Mouse (Mus musculus) mouse trophoblast stem cell (cell line): ENCODE data around the gene St14.

Source experiments
- in situ Hi-C, 2 experiments: fragments of 300-500 bp; cut with MseI, MboI; formaldehyde crosslinking; loops; 2 replicates in 1 of 2; 3 replicates in 1 of 2; pipeline ENCODE4 v1.15.1; 2025

The St14 gene

DNA sequence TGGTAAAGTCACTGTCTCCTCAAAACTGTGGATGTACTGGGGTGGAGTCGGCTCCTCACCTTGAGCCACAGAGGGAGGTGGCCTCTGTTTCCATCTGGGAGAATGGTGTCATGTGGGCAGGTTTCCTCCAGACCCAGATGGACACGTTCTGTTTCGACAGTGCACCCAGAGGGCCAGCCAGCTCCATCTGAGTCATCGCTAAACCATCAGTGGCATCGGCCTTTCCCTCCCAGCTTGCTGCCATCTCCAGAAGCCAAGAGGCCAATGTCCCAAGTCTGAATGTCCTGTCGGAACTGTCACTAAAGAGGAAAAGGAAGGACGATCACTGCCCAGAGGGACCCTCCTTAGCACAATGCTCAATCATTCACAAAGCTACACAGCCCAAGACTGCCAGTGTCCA is 5.6 kb downstream of the St14 start:
- in situ Hi-C loops = no loop called here

DNA sequence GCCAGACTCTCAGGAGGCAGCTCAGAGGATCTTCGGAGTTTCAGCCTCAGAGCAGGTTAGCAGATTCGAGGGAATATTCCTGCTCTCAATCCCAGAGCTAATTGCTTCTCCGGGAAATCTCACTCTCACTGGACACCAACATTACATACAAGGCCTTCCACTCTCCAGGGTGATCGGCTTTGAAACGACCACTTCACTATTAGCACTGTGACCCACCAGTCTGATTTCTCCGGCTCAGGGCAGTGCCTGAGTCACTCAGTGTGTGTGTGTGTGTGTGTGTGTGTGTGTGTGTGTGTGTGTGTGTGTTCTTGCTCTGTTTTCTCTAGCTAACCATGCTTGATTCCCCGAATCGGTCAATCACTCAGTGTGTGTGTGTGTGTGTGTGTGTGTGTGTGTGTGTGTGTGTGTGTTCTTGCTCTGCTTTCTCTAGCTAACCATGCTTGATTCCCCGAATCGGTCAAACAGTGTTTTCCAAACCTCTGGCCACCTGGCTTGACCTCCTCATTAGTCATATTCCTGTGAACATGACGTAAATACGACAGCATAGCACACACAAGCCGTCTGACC is 9.1 kb downstream of the St14 start:
- in situ Hi-C loops = no loop called here

DNA sequence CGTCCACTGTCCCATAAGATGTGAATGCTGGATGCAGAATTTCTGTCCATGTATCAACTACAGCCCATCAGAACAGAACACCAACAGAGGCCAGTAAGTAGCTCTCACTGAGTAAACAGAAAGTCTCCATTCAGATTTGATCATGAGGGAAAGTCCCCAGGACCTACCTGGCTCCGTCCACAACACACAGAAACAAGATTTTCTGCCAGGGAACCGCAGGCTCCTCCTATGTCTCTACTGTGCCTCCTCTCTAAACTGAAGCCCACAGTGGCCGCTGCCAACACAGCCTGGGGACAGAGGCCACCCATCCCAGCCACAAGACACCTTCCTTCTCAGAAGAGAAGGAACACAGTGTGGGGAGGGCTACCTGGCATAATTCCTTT is 11.1 kb downstream of the St14 start:
- in situ Hi-C loops = no loop called here

DNA sequence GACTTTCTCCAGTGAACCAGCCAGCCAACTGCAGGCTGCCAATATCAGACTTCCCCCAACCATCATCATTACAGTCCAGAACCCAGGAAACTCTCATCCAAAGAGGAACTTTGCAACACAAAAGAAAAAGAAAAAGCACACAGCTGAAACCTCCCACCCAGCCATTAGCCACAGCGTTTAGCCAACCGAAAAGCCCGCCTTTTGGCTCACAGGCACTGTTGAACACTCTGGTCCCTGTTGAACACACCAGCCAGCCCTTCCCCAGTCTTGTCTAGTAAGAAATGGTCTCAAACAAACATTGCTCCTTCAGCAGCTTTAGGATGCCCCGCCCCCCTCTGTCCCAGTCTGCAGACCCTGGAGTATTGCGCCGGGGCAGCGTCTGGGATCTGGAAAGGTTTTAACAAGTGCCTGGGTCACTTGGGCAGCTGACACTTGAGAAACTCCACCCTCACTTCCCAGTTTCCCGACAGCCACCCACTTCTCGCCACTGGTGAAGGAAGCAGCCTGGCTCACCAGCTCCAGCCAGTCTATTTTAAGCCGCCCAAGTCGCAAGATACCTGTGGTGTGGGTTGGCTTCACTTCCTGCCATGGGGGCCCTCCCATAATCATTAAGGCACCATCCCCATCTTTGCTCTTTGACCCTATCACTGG is 11.6 kb downstream of the St14 start:
- in situ Hi-C loops = no loop called here

DNA sequence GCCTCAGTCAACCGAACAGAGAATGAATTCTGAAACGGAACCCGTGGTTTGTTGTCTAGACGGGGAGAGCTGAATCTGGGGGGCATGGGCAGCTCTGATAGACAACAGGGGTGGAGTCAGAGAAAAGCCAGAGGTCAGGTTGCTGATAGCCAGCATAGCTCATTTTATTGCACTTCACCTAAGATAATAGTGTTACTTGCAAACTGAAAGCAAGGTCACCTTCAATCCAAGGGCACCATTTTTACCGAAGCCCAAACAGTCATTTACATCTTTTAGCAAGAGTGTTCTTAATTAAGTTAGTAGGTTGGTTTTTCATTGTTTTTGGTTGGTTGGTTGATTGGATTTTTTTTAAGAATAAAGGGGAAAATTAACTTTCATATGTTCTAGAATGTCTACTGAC is 12.2 kb downstream of the St14 start:
- in situ Hi-C loops = no loop called here

DNA sequence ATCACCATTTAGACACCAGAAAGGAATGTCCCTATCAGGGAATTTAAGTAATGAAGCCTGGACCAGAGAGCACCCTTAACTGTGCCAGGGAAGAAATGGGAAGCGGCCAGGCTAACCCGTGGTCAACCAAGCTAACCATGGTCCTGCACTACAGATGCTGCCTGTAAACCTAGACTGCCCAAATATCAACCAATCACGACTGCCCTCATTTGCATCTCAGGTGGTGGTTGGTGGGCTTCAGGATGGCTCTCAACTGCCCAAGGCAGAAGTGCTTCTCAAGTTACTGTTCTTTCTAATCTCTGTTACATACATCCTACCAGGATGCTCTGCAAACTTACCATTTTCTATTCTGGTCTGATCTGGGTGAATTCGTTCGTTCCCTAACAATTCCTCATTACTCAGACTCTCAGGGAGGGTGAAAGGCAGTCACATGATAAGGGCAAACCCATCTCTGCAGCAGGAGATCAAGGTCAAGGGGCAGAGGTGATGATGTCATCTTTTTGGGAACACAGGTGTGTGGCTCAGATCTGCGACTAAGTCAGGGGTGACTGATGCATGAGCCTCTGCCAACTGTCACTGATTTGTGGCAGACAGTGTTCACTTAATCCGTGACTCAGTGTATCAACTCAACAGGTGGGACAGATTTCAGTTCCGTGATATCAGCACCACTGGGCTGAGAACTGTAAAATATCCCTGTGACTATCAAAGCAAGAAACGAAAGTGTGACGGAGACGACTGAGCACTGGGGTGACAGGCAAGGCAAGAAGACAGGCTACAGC is 12.9 kb downstream of the St14 start:
- in situ Hi-C loops = no loop called here

DNA sequence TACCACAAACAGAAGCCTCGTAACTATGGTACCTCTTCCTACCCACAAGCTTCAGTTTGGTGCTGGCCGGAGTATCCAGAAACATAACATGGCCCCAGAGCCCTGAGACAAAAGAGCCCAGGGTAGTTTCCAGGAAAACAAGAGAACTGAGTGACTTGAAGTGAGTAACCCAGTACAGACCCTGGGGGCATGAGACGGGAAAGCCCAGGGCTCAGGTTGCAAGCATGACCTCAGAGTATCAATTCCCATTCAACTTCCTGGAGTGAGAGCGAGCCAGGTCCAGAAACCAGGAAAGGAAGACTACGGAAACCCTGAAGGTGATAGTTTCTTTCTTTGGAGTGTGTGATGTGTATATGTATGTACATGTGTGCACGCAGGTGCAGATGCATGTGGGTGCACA is 14.2 kb downstream of the St14 start:
- in situ Hi-C loops = no loop called here

DNA sequence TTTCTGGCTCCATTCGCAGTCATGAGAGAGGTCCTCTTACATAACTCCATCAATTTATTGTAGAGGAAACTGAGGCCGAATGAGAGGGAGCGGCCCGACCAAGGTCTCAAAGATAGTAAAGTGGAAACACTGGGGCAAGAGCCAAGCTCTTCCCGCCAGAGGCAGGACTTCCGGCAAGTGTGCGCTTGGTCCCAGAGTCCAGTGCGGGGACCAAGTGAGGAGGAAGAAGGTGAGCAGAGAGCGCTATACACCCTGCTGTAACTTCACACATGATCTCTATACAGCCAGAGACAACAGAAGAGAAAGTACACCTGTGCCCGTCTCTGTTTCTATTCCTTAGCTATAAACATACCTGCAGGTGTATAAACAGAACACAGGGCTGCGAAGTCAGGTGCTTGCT is 14.6 kb downstream of the St14 start:
- in situ Hi-C loops = no loop called here

DNA sequence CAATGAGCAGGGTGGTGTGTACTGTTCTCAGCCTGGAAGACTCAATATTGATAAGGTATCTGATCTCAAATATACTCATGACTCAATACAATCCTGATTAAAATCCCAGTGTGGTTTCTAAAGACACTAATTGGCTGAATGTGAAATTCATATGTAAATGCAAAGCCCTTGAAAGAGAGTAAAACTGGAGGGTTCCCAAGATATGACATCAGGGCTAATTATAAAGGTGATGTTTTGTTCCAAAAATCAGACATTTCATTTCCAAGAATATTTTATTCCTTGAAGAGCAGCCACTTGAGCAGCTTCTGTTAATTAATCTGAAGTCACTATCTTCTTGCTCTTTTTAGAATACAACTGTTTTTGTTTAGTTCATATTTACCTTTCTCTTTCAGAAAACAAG is 16.1 kb downstream of the St14 start:
- in situ Hi-C loops = no loop called here

DNA sequence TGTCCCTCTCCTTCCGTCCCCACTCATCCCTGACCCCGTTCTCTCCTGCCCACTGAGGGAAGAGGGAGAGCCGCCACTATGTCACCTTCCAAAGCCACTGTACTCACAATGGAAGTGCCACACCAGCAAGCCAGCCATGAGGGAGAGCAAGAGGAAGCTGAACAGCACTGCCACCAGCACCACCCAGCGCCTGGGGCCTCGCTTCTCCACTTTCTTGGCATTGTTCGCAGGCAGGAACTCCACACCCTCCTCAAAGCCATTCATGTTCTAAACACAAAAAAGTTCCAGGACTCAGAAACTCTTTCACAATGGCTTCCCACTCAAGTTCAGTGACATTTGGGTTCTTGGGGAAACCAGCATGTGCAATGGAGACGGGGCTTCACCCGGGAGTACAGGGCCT is 23.2 kb downstream of the St14 start:
- in situ Hi-C loops = no loop called here

DNA sequence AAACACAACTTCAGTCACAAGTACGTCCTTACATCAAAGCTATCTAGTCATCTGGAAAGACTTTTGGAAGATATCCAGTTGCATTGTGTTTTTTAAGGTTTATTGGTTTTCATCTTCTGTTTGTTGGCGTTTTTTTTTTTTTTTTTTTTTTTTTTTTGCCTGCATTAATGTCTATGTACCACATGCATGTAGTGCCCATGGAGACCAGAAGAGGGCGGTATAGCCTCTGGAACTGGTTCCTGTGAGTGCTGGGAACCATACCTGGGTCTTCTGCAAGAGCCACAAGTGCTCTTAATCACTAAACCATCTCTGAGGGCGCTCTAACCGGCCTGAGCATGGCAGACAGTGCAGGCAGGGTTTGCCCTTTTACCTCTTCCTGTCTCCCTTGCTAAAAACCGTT is 33.5 kb downstream of the St14 start:
- in situ Hi-C loops = no loop called here

DNA sequence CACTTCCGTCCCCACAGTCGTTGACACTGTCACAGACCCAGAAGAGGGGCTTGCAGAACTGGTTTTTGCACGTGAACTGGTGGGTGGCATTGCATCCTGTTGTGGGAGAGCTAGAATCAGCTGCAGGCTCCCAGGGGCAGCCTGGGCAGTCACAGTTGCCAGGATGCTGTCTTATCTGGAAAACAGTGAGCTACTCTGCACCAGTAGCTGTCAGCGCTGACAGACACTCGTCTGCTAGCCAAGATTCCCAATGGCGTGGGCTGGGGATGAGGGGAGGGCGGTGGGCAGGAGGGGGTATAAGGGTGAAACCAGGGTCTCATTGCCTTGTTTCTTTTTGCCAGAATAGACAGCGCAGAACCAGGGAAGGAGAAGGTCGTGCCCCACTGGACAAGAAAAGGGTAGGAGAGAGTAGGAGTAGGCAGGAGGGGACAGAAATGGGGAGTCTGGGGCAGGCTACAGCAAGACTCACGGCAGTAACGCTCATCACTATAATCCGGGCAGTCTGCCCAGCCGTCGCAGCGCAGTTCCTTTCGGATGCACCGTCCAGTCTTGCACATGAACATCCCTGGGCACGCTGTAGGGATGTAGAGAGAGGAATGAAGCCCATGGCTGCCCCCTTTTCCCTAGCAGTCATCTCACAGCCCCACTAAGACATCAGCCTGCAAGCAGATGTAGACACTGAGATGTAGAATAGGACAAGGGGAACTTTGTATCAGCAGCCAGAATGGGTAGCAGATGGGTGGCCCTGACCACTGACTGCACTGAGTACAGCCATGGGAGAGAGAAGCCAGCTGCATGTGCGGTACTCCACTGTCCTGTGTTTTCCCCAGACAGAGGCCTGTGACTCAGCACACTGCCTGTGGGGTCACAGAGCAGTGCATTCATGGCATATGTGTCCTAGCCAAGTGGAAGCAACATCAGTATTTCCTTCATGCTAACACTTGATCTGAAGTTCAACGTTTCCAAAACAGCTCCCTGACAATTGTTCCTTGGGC is 34.3 kb downstream of the St14 start:
- in situ Hi-C loops = no loop called here

DNA sequence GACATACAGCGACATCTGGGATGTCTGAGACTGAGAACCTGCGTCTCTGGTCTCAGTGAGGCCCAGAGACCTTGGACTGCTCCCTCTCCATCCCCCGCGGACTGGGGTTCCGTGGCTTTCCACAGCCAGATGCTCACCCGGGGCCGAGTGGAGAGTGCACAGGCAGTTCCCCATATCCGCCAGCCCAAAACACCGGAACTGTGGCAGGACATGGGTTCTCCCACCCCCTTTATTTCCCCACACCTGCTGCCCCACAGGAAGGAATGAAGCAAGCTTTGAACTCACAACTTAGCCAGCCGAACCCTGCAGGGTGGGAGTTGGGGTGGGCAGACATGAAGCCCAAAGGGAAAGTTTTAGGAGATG is 38.8 kb downstream of the St14 start:
- in situ Hi-C loops = no loop called here

DNA sequence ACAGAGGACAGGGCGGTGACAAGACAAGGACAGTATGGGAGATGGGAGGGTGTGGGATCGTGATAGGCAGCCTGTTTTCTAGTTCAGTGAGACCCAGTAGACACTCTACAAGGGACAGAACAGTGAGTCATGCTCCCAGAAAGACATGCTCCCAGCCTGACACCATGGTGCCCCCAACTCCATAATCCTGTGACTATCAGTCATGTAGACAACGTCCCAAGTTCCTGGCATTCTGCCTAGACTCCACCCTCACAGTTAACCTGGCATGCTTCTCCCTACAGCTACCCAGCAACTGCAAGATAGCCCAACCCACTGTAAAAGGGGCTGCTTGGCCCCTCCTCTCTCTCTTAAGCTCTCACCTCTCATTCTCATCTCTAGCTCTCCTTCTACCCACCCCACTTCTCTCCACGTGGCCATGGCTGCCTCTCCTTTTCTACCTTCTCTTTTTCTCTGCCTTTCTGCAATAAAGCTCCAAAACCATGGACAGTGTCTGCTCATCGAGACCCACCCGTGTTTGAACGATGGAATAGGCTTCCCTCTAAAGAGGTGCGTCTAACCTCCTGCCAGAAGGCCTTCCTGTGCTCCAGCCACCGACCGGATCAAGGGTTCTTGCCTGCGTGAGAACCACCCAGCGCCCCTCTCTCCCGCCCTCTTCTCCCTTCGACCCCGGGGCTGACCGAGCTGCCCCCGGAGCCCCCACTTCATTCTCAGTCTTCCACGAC is 39.4 kb downstream of the St14 start:
- in situ Hi-C loops = no loop called here

DNA sequence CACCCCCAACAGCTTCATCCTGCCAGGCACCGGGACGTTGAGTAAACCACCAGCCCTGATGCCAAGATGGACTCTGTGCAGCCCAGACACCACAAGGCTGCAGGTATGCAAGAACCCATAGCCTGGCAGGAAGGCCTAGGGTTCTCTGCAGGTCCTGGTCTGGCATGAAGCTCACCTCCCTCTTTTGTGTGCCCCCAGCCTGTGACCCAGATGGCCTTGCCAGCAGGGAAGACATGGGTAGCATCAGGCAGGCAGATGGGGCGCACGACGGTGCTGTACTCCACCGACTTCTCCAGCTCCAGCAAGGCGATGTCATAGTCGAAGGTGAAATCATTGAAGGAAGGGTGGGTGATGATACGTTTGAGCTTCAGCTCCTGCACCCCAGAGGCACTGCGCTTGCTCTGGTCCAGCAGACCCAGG is 40.5 kb downstream of the St14 start:
- in situ Hi-C loops = no loop called here

DNA sequence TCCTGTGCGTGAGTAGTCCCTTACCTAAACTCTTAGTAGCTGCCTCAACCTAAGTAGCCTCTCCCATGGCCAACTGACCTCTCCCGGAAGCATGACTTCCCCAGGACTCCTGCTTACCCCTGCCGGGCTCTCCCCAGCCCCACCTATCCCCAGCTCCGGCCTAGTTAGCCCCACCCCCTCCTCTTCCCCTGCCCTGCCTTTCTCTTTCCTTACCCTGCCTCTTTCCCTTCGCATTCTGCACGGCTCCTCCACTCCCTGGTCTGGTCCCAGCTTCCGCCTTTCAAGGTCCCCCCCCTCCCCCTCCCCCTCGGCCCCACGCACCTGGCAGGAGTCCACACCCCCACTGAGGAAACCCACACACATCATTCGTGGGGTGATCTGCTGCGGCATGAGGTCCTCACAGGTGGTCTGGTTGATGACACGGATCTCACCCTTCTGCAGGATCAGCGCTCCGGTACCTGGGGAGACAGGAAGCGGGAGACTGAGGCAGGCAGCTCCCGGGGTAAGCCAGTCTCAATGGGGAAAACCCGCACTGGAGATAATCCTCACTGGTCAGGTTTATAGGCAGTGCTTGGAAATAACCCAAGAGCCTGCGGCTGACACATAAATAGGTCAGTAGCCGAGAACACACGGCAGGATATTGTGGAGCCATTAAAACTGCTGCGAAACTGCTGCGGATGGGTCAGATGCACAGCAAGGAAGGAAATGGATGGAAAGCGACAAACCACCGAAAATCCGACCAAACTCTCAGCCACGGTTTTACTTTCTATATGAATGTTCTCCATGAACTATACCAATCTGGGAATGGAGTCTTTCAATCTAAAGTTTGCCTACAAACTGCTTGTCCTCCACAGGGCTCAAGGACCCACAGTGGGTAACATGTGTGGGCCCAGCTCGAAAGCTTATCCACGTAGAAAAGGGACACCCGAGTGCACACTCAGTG is 41.3 kb downstream of the St14 start:
- in situ Hi-C loops = no loop called here

DNA sequence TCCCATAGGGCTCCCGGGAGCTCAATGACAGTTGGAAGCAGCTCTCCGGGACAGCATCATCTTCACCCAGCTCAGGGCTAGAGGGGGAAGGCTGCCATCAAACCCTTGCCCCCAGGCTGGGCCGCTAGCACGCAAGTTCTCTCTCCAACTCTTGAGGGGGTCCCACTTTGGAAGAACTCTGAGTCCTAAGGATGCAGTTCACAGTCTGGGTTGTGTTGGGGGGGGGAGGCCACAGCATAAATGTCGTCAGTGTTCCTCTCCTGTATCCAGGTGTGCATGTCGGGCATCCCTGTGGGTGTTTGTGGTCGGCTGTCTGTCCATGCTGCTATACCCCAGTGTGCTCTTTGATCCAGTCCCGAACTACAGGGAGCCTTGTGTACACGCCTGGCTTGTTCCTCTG is 42.1 kb downstream of the St14 start:
- in situ Hi-C loops = loop anchor here (5.0 to 10.0 kb wide), 2 partner anchors 147 to 615 kb away; partner anchors contain the start of gene Adamts8 (in 1 of the 2)

DNA sequence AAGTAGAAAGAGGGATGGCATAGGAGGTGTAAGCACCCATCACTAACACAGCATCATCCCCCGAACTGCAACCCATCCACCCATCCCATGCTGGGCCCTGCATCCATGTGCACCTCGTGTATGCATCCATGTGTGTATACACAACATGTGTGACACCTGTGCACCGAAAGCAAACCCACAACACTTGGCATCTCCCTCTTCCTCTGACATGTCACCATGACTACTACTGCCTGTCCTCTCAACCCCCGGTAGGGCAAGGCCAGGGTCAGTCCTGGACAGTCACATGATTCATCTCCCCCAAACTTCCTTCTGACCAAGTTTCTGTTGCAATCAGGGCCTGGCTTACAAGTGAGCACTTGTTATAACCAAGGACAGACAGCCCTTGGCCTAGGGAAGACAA is 42.8 kb downstream of the St14 start:
- in situ Hi-C loops = loop anchor here (5.0 to 10.0 kb wide), 2 partner anchors 147 to 614 kb away; partner anchors contain the start of gene Adamts8 (in 1 of the 2)

DNA sequence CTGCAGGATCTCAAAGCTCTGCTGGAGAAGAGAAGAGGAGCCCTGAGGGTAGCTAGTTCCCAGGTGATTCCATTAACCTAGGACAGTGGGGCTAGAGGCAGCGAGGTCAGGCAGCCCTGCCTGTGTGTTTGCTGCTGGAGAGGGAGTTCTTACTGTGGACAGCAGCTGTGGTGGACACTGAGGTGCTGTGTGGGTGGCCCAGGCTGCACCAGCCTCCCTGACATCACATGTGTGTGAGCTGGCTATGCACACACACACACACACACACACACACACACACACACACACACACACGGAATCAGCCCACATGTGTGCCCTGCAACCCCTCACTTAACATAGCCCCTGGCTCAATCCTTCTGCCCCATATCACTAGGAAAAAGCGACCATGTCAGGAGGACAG is 43.5 kb downstream of the St14 start:
- in situ Hi-C loops = loop anchor here (5.0 to 10.0 kb wide), 2 partner anchors 146 to 613 kb away; partner anchors contain the start of gene Adamts8 (in 1 of the 2)

DNA sequence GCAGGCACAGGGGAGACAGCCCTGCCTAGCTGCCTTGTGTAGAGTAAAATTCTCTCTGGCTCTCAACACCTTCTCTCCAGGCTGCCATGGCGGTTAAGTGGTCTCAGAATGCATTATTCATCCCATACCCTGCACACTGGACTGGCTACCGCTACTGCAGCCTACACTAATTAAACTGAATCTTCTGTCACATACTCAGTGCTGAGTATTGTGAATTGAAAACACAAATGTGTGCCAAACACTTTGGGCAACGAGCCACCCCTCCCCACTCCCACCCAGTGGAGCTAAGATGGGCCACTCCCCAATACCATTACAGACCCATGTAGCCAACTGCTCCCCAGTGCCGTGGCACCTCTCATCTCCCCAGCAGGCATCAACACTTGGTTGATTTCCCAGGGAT is 44.2 kb downstream of the St14 start:
- in situ Hi-C loops = loop anchor here (5.0 to 10.0 kb wide), 2 partner anchors 145 to 613 kb away; partner anchors contain the start of gene Adamts8 (in 1 of the 2)
